In genomic region chr3:149235183-149235582, GRCm38 (mm10) we compare ENCODE assay signal across 19 mouse cellular contexts.
"Had no signal": no experiment of that assay in that cellular context is flagged by ENCODE, and none has a peak within 500 bp of the region (broad histone marks: within the 10 kb centered on the region; RNA-seq: fewer than 3 reads in every experiment).

No protein-coding gene starts in this region.

- H3K4me3 ChIP-seq: lung, embryonic 15.5 days; megakaryocyte, embryonic 14.5 days; midbrain, embryonic 13.5 days; midbrain, embryonic 15.5 days; neural tube, embryonic 13.5 days; neural tube, embryonic 15.5 days had no signal

- H3K27me3 ChIP-seq: lung, embryonic 15.5 days; megakaryocyte, embryonic 14.5 days; midbrain, embryonic 13.5 days; midbrain, embryonic 15.5 days; neural tube, embryonic 13.5 days; neural tube, embryonic 15.5 days had no signal

- DNase-seq: liver, postnatal 0 days; lung, adult 2 months; lung, postnatal 14 days; lung, postnatal 36 days; retina, postnatal 1 day; right cerebral cortex, adult 18-20 months; right cerebral cortex, postnatal 25 days; right cerebral cortex, postnatal 4 days; spleen, adult 18-20 months; thymus, adult 18-20 months; thymus, postnatal 25 days; thymus, postnatal 4 days had no signal

- H3K36me3 ChIP-seq: lung, embryonic 15.5 days; midbrain, embryonic 13.5 days; midbrain, embryonic 15.5 days; neural tube, embryonic 13.5 days; neural tube, embryonic 15.5 days had no signal

- H3K4me2 ChIP-seq: lung, embryonic 15.5 days; midbrain, embryonic 11.5 days; midbrain, embryonic 13.5 days; midbrain, embryonic 15.5 days; neural tube, embryonic 13.5 days; neural tube, embryonic 15.5 days had no signal
